Mouse (Mus musculus) cortical plate, adult 2 months (tissue): Measurements from ENCODE around the gene Rpl5.

Experiments used
- CTCF ChIP-seq: fragments of 200-500 bp; IDR thresholded peaks from 2 replicates; pipeline ENCODE4 v1.5.1; 2011; ENCODE audit warnings: mild to moderate bottlenecking, control low read depth, low read length; ENCODE audit not compliant: insufficient read depth; ENCODE audit errors: extremely low read depth
- POLR2A ChIP-seq: fragments of 200-500 bp; IDR thresholded peaks from 2 replicates; pipeline ENCODE4 v1.6.1; 2011; ENCODE audit warnings: mild to moderate bottlenecking, low read length, control low read depth; ENCODE audit not compliant: insufficient read depth; ENCODE audit errors: extremely low read depth

DNA sequence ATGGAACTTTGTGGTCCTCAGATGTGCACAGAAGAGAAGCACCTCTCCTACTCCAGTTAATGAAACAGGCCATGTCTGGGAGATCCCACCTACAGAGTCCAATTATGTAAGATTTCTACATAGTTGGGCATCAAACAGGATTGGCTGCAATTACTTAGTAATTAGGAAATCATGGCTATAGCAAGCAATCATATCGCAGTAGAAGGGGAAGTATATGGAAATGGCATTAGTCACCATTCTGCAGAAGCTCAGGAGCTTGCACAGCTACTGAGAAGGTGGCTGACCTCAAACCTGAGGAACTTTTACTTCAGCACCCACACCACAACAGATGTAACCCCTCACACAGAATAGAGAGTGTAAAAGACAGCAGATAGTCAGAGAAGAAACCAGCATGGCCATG is 22.5 kb downstream of the Rpl5 start:
- TF ChIP-seq CTCF = no peak
- TF ChIP-seq POLR2A = no peak
